Mouse (Mus musculus) kidney, adult 2 months (tissue): ENCODE data around the gene Ugdh. TPM values are rescaled to one million over a fixed set of nuclear protein-coding genes. Genes with fewer than 3 reads are reported as not detected.
"Not testable (repeated sequence)": the region's sequence is repeated elsewhere in the genome, so short reads cannot be mapped to it uniquely, and the experiment has no call there.

Experiments used
- DNase-seq: peaks from one replicate; pipeline ENCODE4 v3.0.0; 2021
- H3K27ac ChIP-seq: fragments of 200-500 bp; 2 replicates; pipeline ENCODE4 v1.5.1; 2012; ENCODE audit warnings: low read depth, low read length, control low read depth, inconsistent platforms; ENCODE audit not compliant: insufficient read depth
- H3K27me3 ChIP-seq: fragments of 200-500 bp; replicated peaks from 2 replicates; pipeline ENCODE4 v1.6.1; 2012; ENCODE audit warnings: mild to moderate bottlenecking, moderate library complexity, low read length, inconsistent platforms; ENCODE audit not compliant: control insufficient read depth, insufficient read depth
- H3K36me3 ChIP-seq: fragments of 200-500 bp; 2 replicates; pipeline ENCODE4 v1.6.1; 2012; ENCODE audit warnings: mild to moderate bottlenecking, moderate library complexity, low read length, inconsistent platforms; ENCODE audit not compliant: control insufficient read depth, insufficient read depth
- H3K4me1 ChIP-seq: fragments of 200-500 bp; 2 replicates; pipeline ENCODE4 v1.6.1; 2011; ENCODE audit warnings: low read length; ENCODE audit not compliant: control insufficient read depth, insufficient read depth
- H3K4me3 ChIP-seq: fragments of 200-500 bp; 2 replicates; pipeline ENCODE4 v1.5.1; 2011; ENCODE audit warnings: mild to moderate bottlenecking, low read depth, low read length, control low read depth; ENCODE audit not compliant: insufficient read depth
- CTCF ChIP-seq: fragments of 200-500 bp; conservative IDR thresholded peaks from 2 replicates; pipeline ENCODE4 v1.5.1; 2011; ENCODE audit warnings: low read depth, mild to moderate bottlenecking, control low read depth, low read length, moderate library complexity, mixed read lengths; ENCODE audit not compliant: insufficient read depth, insufficient read length
- POLR2A ChIP-seq: fragments of 200-500 bp; IDR thresholded peaks from one replicate; pipeline ENCODE4 v1.6.1; 2011; ENCODE audit warnings: low read depth, low read length, control low read depth
- WGBS: fragments of 180-500 bp; shearing (Covaris S2); methylation state at CpG from one replicate; pipeline ENCODE4 v1.1.7; 2018; 5-methylcytosine and 5-hydroxymethylcytosine counted together
- polyA plus RNA-seq: library from polyadenylated mRNA; depleted of rRNA; stranded (reverse); fragments of >200 nt; gene quantifications from 2 replicates; pipeline ENCODE4 v1.2.3, GENCODE M21; 2012; rRNA removed

Gene Ugdh
- 29.6 and 31.2 TPM in 2 replicates for polyA plus RNA-seq

DNA sequence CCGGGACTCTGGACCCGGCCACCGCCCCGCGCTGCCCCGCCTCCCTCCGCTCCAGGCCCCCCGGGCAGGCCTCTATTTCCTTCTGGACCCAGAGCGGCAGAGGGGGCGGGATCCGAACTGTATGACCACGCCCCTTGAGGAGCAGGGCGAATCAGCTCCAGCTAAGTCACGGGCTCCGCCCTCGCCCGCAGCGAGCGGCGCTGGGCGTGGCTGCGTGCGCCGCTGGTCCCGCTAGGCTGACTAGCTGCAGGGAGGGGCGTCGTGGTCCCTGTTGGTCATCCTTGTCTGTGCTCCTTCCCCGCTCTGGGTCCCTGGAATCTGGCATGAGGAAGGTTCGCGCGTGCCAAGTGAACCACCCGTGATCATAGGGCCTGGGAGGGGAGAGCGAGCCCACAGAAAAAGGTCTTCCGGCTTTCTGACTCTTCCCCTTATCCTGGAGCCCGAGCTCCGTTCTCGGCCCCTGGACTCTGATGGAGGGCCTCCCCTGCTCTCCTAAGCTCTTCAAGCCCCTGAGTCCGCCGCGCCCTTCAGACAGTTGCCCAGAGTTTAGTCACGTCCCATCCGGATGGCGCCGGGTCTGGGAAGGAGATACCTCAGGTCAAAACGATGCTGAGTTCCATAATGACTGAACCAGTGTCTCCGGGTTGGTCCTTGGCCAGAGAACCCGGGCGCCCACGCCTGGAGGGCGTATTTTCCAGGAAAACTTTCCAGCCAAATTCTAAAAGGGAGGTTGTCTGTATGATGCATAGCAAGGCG is at the start of gene Ugdh:
TSS of gene Ugdh (minus strand) at position 144 of the 756 bp plus-strand sequence.
- peak within 1 kb of the TSS; percentile 84 for H3K4me3 ChIP-seq
- under 1% methylated on average over 51 of the region's 51 CpGs for WGBS
- H3K27me3 ChIP-seq, result no peaks in the 10 kb centered on the region
- no peaks in the 10 kb centered on the region for H3K36me3 ChIP-seq
- peak; percentile 96 for TF ChIP-seq POLR2A
- no peak for TF ChIP-seq CTCF
- H3K27ac ChIP-seq, result peak within 1 kb of the TSS; percentile 52
- peak; percentile 99 for DNase-seq
- H3K4me1 ChIP-seq, result no peaks in the 10 kb centered on the region; the same call in 1 of the 2 replicates

DNA sequence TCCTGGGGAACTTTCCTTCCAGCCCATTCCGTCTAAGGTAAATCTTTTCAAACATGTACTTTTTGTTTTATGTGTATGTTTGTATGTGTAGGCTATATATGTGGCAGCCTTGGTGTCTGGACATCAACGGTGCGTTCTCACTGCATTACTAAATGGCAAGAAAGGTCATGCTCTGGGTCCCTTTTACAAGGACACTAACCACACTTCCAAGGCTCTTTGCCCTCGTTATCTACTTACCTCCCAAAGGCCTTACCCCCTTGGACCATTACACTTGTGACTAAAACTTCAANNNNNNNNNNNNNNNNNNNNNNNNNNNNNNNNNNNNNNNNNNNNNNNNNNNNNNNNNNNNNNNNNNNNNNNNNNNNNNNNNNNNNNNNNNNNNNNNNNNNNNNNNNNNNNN is 47.2 kb upstream of the Ugdh start:
- Histone ChIP-seq H3K4me1 (no peaks in the 10 kb centered on the region), H3K27me3 (no peaks in the 10 kb centered on the region), H3K27ac (no peak overlapping the region), H3K4me3 (no peak overlapping the region), H3K36me3 (no peaks in the 10 kb centered on the region)
- TF ChIP-seq POLR2A, result no peak
- TF ChIP-seq CTCF, result no peak
- WGBS, result 87% methylated on average over 4 of the region's 4 CpGs
- no peak for DNase-seq

DNA sequence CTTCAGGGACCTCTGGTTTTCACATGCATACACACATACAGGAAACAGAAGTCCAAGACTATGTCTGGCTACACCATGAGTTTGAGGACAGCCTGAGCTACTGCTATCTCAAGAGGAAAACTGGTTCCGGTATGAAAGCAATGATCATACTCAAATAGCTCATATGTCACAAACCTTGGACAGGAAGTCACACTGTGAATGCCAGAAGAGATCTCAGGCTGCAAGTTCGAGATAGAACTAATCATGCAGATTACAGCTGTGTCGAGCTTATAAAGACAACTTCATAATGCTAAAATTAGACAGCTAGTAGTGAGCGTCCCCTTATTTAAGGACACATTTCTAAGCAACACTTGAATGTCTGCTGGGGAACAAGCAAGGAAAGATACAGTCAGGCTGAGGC is 44.8 kb upstream of the Ugdh start:
- no peak for DNase-seq
- no peak for TF ChIP-seq CTCF
- TF ChIP-seq POLR2A, result no peak
- Histone ChIP-seq H3K4me1 (no peaks in the 10 kb centered on the region), H3K27me3 (no peaks in the 10 kb centered on the region), H3K27ac (no peak overlapping the region), H3K36me3 (no peaks in the 10 kb centered on the region), H3K4me3 (no peak overlapping the region)
- 54% methylated on average over 4 of the region's 4 CpGs for WGBS

DNA sequence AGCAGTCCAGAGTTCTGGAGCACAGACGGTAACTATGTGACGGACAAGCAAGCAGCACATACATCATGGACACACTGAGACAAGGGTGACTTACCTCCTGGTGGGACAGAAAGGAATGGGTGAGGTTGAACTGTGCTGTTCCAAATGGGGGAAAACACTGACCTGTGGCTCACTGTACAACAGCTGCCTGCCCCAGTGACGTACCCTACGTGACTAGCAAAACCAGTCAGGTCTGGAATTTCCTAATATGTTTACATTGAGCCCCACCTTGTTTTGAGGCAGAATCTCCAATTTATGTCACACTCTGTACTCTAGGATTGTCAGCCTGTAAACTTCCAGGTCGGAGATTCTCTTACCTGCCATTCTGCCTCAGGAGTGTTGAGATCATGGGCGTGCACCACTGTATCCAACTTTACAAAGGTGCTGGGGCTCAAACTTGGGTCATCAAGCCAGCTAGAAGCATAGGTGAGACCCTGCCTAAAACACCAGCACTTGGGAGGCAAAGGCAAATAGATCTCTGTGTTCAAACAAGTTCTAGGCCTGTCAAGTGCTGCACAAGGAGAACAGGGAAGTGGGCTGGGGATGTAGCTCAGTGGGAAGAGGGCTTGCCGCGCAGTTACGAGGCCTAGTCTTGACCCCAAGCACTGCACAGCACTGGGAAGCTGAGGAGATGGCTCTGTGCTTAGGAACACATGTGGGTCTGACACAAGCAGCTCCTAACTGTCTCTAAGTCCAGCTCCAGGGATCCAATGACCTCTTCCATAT is 44.1 kb upstream of the Ugdh start:
- Histone ChIP-seq H3K27ac (no peak overlapping the region), H3K27me3 (no peaks in the 10 kb centered on the region), H3K4me3 (no peak overlapping the region), H3K4me1 (no peaks in the 10 kb centered on the region), H3K36me3 (no peaks in the 10 kb centered on the region)
- 89% methylated on average over 9 of the region's 9 CpGs for WGBS
- TF ChIP-seq POLR2A, result no peak
- TF ChIP-seq CTCF, result no peak
- no peak for DNase-seq

DNA sequence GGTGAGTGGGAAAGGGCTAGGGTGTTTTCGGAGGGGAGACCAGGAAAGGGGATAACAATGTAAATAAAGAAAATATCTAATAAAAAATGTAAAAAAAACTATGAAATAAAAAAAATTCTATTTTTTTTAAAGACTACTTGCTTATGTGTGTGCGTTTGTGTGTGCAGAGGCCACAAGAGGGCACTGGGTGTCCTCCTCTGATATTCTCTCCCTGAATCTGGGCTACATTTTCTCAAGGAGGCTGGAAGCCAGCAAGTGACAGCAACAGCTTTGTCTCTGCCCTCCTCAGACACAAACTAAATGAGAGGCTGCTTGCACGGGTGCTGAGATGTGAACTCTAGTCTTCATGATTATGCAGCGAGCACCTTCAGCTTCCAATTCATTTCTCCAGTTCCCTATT is 42.5 kb upstream of the Ugdh start:
- peak; percentile 42 for DNase-seq
- 69% methylated on average over 4 of the region's 4 CpGs for WGBS
- no peak overlapping the region for H3K4me3 ChIP-seq
- H3K4me1 ChIP-seq, result no peaks in the 10 kb centered on the region
- H3K36me3 ChIP-seq, result no peaks in the 10 kb centered on the region
- TF ChIP-seq CTCF (peak; percentile 48), POLR2A (no peak)
- H3K27me3 ChIP-seq, result no peaks in the 10 kb centered on the region
- H3K27ac ChIP-seq, result no peak overlapping the region

DNA sequence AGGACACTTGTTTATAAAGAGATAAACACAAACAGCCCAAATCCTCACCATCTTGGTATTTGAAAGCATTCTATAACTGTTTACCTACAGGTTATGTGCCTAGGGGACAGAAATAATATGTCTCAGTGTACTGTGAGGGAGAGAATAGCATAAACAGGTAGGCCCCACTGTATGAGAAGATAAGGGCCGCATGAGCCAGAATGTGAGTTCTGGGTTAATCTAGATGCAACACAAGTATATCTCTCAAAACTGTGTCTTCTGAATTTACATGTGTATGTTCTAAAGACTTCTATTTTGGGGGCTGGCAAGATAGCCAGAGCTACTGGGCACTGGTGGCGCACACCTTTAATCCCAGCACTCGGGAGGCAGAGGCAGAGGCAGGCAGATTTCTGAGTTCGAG is 41.0 kb upstream of the Ugdh start:
- WGBS, result 96% methylated on average over 4 of the region's 4 CpGs
- H3K4me1 ChIP-seq, DNase-seq, H3K27ac ChIP-seq, H3K4me3 ChIP-seq, H3K36me3 ChIP-seq, H3K27me3 ChIP-seq: not testable (repeated sequence)

DNA sequence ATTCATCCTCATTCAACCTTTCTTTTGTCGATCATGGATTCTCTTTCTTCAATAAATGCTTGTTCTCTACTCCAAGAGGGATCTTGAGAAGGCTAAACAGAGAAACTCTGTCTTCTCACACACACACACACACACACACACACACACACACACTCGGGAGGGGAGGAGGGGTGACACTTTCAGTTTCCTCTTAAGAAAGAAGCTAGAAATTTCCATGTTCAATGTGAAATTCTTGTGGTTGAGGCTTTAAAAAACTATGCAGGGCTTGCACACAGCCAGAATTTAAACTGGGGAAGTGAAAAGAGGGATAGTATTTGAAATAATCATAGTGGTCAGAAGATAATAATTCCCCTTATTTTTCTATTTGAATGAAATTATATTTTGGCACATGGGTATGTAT is 40.1 kb upstream of the Ugdh start:
- no peak for TF ChIP-seq CTCF
- TF ChIP-seq POLR2A, result no peak
- WGBS, result 56% methylated on average over 2 of the region's 2 CpGs
- no peaks in the 10 kb centered on the region for H3K27me3 ChIP-seq
- H3K4me3 ChIP-seq, result no peak overlapping the region
- H3K36me3 ChIP-seq, result no peaks in the 10 kb centered on the region
- H3K27ac ChIP-seq, result no peak overlapping the region
- peak; percentile 46 for DNase-seq
- H3K4me1 ChIP-seq, result no peaks in the 10 kb centered on the region
